Mouse (Mus musculus) bone marrow macrophage, adult 2 months (primary cell): ENCODE data around the gene Kdm2b.

Experiments used
- CTCF ChIP-seq: IDR thresholded peaks from 2 replicates; pipeline ENCODE4 v1.5.1; 2012; ENCODE audit warnings: low read depth, mild to moderate bottlenecking, low read length, moderate library complexity
- POLR2A ChIP-seq: IDR thresholded peaks from 2 replicates; pipeline ENCODE4 v1.6.1; 2012; ENCODE audit warnings: mild to moderate bottlenecking, low read depth, low read length, borderline replicate concordance

GRCm38 (mm10) chr5:123015915-123016314 is 26.3 kb upstream of the Kdm2b start:
- TF ChIP-seq CTCF, result no peak
- no peak for TF ChIP-seq POLR2A
